Mouse (Mus musculus): Measurements from ENCODE around the gene Rpl21. TPM values are rescaled to one million over a fixed set of nuclear protein-coding genes. Genes with fewer than 3 reads are reported as not detected.

Rpl21 gene
- total and polyA plus RNA-seq, 2 experiments from 2014 or later = 153 to 265 TPM

DNA sequence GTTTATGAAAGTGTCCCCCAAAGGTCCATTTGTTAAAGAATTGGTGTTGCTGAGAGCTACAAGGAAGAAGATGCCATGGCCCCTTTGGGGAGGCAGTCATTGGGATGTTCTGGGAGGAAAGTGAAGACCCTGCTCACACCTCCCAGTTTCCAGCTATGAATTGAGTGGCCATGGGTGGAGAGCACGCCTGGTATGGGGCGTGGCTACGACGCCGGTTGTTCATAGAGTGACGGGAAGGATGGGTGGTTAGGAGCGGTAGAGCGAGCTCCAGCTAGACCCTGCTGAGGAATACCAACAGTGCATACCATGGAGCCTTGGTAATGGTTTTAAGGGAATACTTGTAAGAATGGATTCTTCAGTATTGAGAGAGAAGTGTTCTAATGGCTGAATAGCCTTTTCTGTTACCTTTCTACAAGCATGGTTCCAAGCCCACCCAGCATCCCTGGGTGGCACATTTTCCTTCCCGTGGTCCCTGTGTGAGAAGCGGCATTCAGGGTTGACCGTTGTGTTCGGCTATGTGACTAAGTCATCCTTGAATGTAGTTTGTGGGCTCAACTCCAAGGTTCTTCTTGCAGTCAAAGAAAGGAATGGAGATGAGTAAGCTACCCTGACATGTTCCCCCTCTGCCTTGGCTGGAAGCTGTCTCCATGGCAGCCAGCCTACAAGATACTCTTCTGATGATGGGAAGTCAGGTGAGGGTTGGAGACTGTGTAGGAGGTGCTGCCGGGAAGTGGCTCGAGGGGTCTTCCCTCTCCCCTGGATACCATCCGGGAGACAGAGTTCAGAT is 51.0 kb downstream of the Rpl21 start:
- no peaks in the 10 kb centered on the region for H3K9me3 ChIP-seq (replicated peaks; ENCODE audit: control insufficient read depth, low read length)
- ATAC-seq (ENCODE audit: insufficient read depth, low read depth) (no peak), DNase-seq (ENCODE audit: low spot score) (no peak)
- no peaks in the 10 kb centered on the region for H3K36me3 ChIP-seq (replicated peaks; ENCODE audit: control insufficient read depth, insufficient read depth, low read length)
- 0 out of 2 replicates have a peak, but pooled peaks cover 6% of the 10 kb centered on the region for H3K27me3 ChIP-seq (ENCODE audit: control insufficient read depth, insufficient read depth, low read length)
- TF ChIP-seq EP300 (IDR thresholded peaks at IDR 0.05; ENCODE audit: low read depth) (no peak), CTCF (IDR thresholded peaks at IDR 0.05; ENCODE audit: low read depth) (no peak)
- no peak overlapping the region for H3K4me3 ChIP-seq (ENCODE audit: low read depth, low read length)
- no peaks in the 10 kb centered on the region for H3K4me1 ChIP-seq (ENCODE audit: control insufficient read depth, insufficient read depth)
- no peak overlapping the region for H3K9ac ChIP-seq (replicated peaks; ENCODE audit: low read depth, low read length)
- no peak overlapping the region for H3K27ac ChIP-seq (ENCODE audit: low read depth)
- H3K4me2 ChIP-seq (ENCODE audit: low read depth, low read length) = no peak overlapping the region
- WGBS = 87% methylated on average over 15 of the region's 15 CpGs

Other genes with a start within 250 kb of the Rpl21 start
- gene Gpr12, start 247.7 kb upstream of the Rpl21 start, total RNA-seq (2014; rRNA removed; ENCODE audit: low replicate concordance) = not detected in 2 replicates
- gene Gpr12, start 247.7 kb upstream of the Rpl21 start, polyA plus RNA-seq (2015; fragmentation: Nextera tagmentation; extraction: Ambion mirVana) = not detected in 2 replicates
- 6.1 and 7.0 TPM in 2 replicates for gene Usp12, start 37.9 kb upstream of the Rpl21 start, total RNA-seq (2014; rRNA removed; ENCODE audit: low replicate concordance)
- gene Usp12, start 37.9 kb upstream of the Rpl21 start, polyA plus RNA-seq (2015; fragmentation: Nextera tagmentation; extraction: Ambion mirVana) = 5.6 and 6.7 TPM in 2 replicates
- gene Rasl11a, start 12.2 kb downstream of the Rpl21 start, total RNA-seq (2014; rRNA removed; ENCODE audit: low replicate concordance) = 7.9 and 18.8 TPM in 2 replicates
- gene Rasl11a, start 12.2 kb downstream of the Rpl21 start, polyA plus RNA-seq (2015; fragmentation: Nextera tagmentation; extraction: Ambion mirVana) = 7.7 and 8.5 TPM in 2 replicates
- gene Gtf3a, start 115.8 kb downstream of the Rpl21 start, total RNA-seq (2014; rRNA removed; ENCODE audit: low replicate concordance) = 41.8 and 52.4 TPM in 2 replicates
- gene Gtf3a, start 115.8 kb downstream of the Rpl21 start, polyA plus RNA-seq (2015; fragmentation: Nextera tagmentation; extraction: Ambion mirVana) = 57.4 and 57.6 TPM in 2 replicates
- gene Mtif3, start 130.9 kb downstream of the Rpl21 start, total RNA-seq (2014; rRNA removed; ENCODE audit: low replicate concordance) = 4.2 and 4.3 TPM in 2 replicates
- 21.2 and 26.6 TPM in 2 replicates for gene Mtif3, start 130.9 kb downstream of the Rpl21 start, polyA plus RNA-seq (2015; fragmentation: Nextera tagmentation; extraction: Ambion mirVana)
- 18.0 and 22.6 TPM in 2 replicates for gene Lnx2, start 243.7 kb downstream of the Rpl21 start, total RNA-seq (2014; rRNA removed; ENCODE audit: low replicate concordance)
- 6.2 and 6.5 TPM in 2 replicates for gene Lnx2, start 243.7 kb downstream of the Rpl21 start, polyA plus RNA-seq (2015; fragmentation: Nextera tagmentation; extraction: Ambion mirVana)
- gene Polr1d, start 244.2 kb downstream of the Rpl21 start, total RNA-seq (2014; rRNA removed; ENCODE audit: low replicate concordance) = 53.8 and 56.9 TPM in 2 replicates
- gene Polr1d, start 244.2 kb downstream of the Rpl21 start, polyA plus RNA-seq (2015; fragmentation: Nextera tagmentation; extraction: Ambion mirVana) = 85.0 and 89.1 TPM in 2 replicates